7 mouse cellular contexts compared by ENCODE assay signal in genomic region chr7:54835911-54836352, GRCm38 (mm10). TPM values are rescaled to one million over a fixed set of nuclear protein-coding genes. Genes with fewer than 3 reads are reported as not detected.
DNase-seq lines count a peak whose midpoint lies in the region; ATAC-seq and TF ChIP-seq lines count a peak whose summit lies in the region.

No protein-coding gene starts in this region.

- TF ChIP-seq CTCF in lung, embryonic 14.5 days (IDR thresholded peaks at IDR 0.05; ENCODE audit: low read depth), result no peak

- peak overlapping the region; percentile 9; the same call in 1 of the 2 replicates for H3K9ac ChIP-seq in lung, embryonic 14.5 days
- peak overlapping the region; percentile 57 for H3K9ac ChIP-seq in forebrain, embryonic 12.5 days
- no peak overlapping the region for H3K9ac ChIP-seq in intestine, embryonic 15.5 days
- H3K9ac ChIP-seq in neural tube, embryonic 14.5 days (replicated peaks; ENCODE audit: low read depth, low read length), result peak overlapping the region; percentile 48

- H3K4me1 ChIP-seq in lung, embryonic 14.5 days (ENCODE audit: insufficient read depth), result no peaks in the 10 kb centered on the region
- peaks cover 6% of the 10 kb centered on the region for H3K4me1 ChIP-seq in forebrain, embryonic 12.5 days
- H3K4me1 ChIP-seq in intestine, embryonic 15.5 days (replicated peaks), result no peaks in the 10 kb centered on the region; the same call in 1 of the 2 replicates
- H3K4me1 ChIP-seq in neural tube, embryonic 14.5 days (ENCODE audit: control insufficient read depth, insufficient read depth, low read length), result 0 out of 2 replicates have a peak, but pooled peaks cover 2% of the 10 kb centered on the region

- peak; percentile 38; the same call in 1 of the 2 replicates for ATAC-seq in lung, embryonic 14.5 days (ENCODE audit: insufficient read depth)
- peak; percentile 78 for ATAC-seq in forebrain, embryonic 12.5 days (ENCODE audit: low FRiP score)
- ATAC-seq in intestine, embryonic 15.5 days, result peak; percentile 61
- ATAC-seq in neural tube, embryonic 14.5 days (ENCODE audit: low read depth), result peak; percentile 87

- H3K27me3 ChIP-seq in lung, embryonic 14.5 days (ENCODE audit: insufficient read depth, low read length), result peaks cover 9% of the 10 kb centered on the region; the same call in 1 of the 2 replicates
- peaks cover 3% of the 10 kb centered on the region; the same call in 1 of the 2 replicates for H3K27me3 ChIP-seq in forebrain, embryonic 12.5 days
- H3K27me3 ChIP-seq in intestine, embryonic 15.5 days (replicated peaks), result peaks cover 12% of the 10 kb centered on the region
- no peaks in the 10 kb centered on the region for H3K27me3 ChIP-seq in neural tube, embryonic 14.5 days (ENCODE audit: control insufficient read depth, insufficient read depth, low read length)

- H3K27ac ChIP-seq in lung, embryonic 14.5 days (ENCODE audit: low read depth), result no peak overlapping the region
- no peak overlapping the region for H3K27ac ChIP-seq in forebrain, embryonic 12.5 days
- no peak overlapping the region for H3K27ac ChIP-seq in intestine, embryonic 15.5 days
- H3K27ac ChIP-seq in neural tube, embryonic 14.5 days (ENCODE audit: low read depth, low read length), result peak overlapping the region; percentile 28

- H3K36me3 ChIP-seq in lung, embryonic 14.5 days (ENCODE audit: insufficient read depth), result no peaks in the 10 kb centered on the region
- no peaks in the 10 kb centered on the region for H3K36me3 ChIP-seq in forebrain, embryonic 12.5 days (replicated peaks)
- H3K36me3 ChIP-seq in intestine, embryonic 15.5 days, result no peaks in the 10 kb centered on the region
- H3K36me3 ChIP-seq in neural tube, embryonic 14.5 days (ENCODE audit: control insufficient read depth, insufficient read depth, low read length), result no peaks in the 10 kb centered on the region

- WGBS in lung, embryonic 14.5 days, result 5% methylated on average over 13 of the region's 13 CpGs
- 4% methylated on average over 13 of the region's 13 CpGs for WGBS in forebrain, embryonic 12.5 days
- WGBS in intestine, embryonic 15.5 days, result 8% methylated on average over 13 of the region's 13 CpGs
- WGBS in neural tube, embryonic 14.5 days, result 3% methylated on average over 13 of the region's 13 CpGs

- peak overlapping the region; percentile 63 for H3K4me2 ChIP-seq in lung, embryonic 14.5 days
- peak overlapping the region; percentile 87 for H3K4me2 ChIP-seq in forebrain, embryonic 12.5 days
- H3K4me2 ChIP-seq in intestine, embryonic 15.5 days (replicated peaks), result peak overlapping the region; percentile 78
- peak overlapping the region; percentile 87 for H3K4me2 ChIP-seq in neural tube, embryonic 14.5 days (ENCODE audit: low read depth, low read length)

- H3K4me3 ChIP-seq in lung, embryonic 14.5 days (ENCODE audit: low read depth, low read length), result peak overlapping the region; percentile 29
- peak overlapping the region; percentile 50 for H3K4me3 ChIP-seq in forebrain, embryonic 12.5 days (replicated peaks)
- H3K4me3 ChIP-seq in intestine, embryonic 15.5 days (replicated peaks), result peak overlapping the region; percentile 35
- H3K4me3 ChIP-seq in neural tube, embryonic 14.5 days (ENCODE audit: low read depth, low read length), result peak overlapping the region; percentile 58

- DNase-seq in lung, embryonic 14.5 days, result peak; percentile 1
- no peak for DNase-seq in lung, postnatal 14 days
- DNase-seq in adrenal gland, adult 8-10 months, result no peak
- no peak for DNase-seq in embryo, embryonic 9.5 days (ENCODE audit: extremely low spot score)

- H3K9me3 ChIP-seq in lung, embryonic 14.5 days (ENCODE audit: low read depth, low read length), result no peaks in the 10 kb centered on the region
- H3K9me3 ChIP-seq in forebrain, embryonic 12.5 days, result no peaks in the 10 kb centered on the region
- no peaks in the 10 kb centered on the region for H3K9me3 ChIP-seq in intestine, embryonic 15.5 days
- no peaks in the 10 kb centered on the region for H3K9me3 ChIP-seq in neural tube, embryonic 14.5 days (ENCODE audit: control insufficient read depth, low read length)

RNA-seq across cellular contexts. Expression of gene Luzp2, which starts 0.6 kb away (rescaled TPM):
- 0.09 TPM in 1 of 2 replicates, not detected in the other for polyA plus RNA-seq in lung, embryonic 14.5 days (2014; fragmentation: Nextera tagmentation; extraction: Ambion mirVana)
- polyA plus RNA-seq in forebrain, embryonic 12.5 days (2016; fragmentation: Nextera tagmentation; extraction: Ambion mirVana), result 4.3 and 5.2 TPM in 2 replicates
- 0.54 and 0.90 TPM in 2 replicates for polyA plus RNA-seq in intestine, embryonic 15.5 days (2015; fragmentation: Nextera tagmentation; extraction: Ambion mirVana)
- polyA plus RNA-seq in neural tube, embryonic 14.5 days (2014; fragmentation: Nextera tagmentation; extraction: Ambion mirVana), result 27.5 and 33.3 TPM in 2 replicates
- 1 to 10 TPM; 1.3 to 2.1 (median 1.8) TPM for total RNA-seq in adrenal gland, adult 8-10 months (2022)
